Mouse (Mus musculus) gastrocnemius, postnatal 25 days (tissue): Measurements from ENCODE around the gene Mdm1. TPM values are rescaled to one million over a fixed set of nuclear protein-coding genes. Genes with fewer than 3 reads are reported as not detected.
"Not testable (repeated sequence)": the region's sequence is repeated elsewhere in the genome, so short reads cannot be mapped to it uniquely, and the experiment has no call there.

Source experiments
- DNase-seq: peaks from one replicate; pipeline ENCODE4 v3.0.0; 2022
- total RNA-seq, 2 experiments: library from RNA; stranded (reverse); gene quantifications; 1 replicate in 1 of 2; 2 replicates in 1 of 2; pipeline ENCODE4 v1.2.3; 2021

Mdm1 gene
- total RNA-seq, 2 experiments from 2014 or later: 1.5 to 2.5 TPM

DNA sequence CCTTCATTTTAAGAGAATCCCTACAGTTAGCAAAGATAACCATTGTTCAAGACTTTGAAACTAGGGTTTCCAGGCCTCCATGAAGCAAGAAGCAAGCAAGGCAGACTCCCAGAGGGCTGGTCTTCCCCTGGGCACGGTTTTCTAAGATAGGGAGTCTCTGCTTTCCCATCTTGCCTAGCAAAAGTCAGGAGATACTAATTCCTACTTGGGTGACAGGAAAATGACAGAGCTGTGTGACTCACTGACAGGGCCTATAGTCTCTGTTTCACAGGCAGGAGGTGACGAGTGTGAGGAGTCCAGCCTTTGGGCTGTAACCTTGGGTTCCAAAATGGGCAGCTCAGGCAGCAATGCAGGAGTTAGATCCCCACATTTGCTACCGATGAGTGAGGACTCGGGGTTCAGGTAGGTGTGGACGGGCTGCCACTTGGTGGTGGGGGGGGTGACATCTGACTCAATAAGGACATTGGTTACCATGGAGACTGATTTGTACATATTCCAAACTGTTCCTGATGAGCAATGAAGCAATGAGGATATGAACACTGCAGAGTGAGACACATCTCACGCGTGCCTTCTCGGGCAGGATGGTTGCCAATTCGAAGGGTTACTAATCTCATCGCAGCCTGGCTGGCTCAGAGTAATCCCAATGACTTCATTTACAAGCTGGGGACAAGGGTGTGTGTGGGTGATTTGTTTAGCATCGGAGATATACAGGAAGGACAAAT, 19.0 kb upstream of the Mdm1 start:
- no peak for DNase-seq

DNA sequence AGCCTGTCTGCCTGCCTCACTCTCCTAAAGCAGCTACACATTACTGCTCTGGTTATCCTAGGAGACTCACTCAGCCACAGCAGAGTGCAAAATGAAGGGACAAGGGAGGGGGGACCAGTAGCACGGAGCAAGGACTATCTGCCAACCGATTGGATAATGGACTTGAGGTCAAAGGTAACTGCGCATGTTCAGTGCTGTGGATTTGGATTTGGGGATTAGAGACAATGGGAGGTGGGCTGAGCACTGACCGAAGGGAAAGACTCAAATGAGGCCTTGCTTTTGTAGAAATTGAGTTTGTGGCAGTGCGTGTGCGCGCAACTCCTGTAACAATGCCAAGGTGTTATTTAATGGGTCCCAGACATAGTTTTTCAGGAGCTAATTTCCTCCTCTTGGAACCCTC, 16.4 kb upstream of the Mdm1 start:
- no peak for DNase-seq

DNA sequence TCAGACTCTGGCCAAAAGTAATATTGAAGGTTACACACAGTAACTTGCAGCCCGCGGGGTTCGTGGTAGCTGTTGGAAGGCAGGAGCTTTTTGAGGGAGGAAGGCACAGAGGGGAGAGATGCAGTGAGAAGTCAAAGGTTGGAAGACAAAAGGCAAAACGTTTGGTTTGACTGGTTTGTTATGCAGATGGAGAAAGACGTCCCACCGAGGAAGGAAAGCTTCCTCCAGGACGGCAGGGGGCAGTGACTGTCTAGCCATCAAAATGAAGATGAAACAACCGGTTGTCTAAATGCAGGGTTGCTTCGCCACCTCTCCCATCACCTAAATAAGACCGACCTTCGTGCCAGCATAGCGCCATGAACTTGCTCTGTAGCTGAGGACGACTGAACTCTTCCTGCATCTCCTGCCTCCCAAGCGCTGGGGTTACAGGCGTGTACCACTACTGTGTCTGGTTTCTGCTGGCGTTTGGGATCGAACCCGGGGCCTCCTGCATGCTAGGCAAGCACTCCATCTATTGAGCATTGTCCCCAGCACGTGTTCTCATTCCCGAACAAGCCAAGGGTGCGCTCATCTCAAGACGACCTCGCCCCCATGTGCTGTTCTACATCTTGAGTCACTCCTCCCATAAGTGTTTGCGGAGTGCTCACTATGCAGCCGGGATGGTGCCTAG, 15.7 kb upstream of the Mdm1 start:
- no peak for DNase-seq

DNA sequence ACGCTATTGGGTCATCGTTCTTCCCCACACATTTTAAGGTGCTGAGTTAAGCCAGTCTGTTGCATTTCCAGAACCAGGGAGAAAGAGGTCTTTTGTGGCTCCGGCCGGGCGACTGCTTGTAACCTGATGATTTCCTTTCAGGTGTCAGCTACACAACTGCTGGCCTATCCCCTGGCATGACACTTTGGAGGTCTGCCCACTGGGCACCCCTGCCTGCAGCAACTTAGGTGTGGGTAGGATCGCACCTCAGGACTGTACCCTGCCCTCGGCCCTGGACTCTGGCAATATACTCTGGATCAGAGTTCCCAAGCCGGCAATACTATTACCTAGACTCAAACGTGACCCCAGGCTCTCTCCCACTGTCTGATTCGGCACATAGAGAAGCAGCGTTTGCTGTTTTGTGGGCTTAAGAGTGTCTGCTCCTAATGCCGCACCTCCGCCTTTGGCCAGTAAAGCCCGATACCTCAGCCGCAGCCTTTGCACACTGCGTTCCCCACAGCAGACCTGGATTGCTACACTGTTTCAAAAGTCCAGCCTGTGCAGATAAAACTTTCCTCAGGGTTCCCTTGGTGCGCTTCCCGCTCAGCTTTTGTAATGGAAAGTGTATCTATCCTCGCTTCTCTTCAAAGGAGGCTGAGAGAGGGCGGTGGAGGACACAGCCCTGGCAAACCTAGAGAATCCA, 12.5 kb upstream of the Mdm1 start:
- no peak for DNase-seq

DNA sequence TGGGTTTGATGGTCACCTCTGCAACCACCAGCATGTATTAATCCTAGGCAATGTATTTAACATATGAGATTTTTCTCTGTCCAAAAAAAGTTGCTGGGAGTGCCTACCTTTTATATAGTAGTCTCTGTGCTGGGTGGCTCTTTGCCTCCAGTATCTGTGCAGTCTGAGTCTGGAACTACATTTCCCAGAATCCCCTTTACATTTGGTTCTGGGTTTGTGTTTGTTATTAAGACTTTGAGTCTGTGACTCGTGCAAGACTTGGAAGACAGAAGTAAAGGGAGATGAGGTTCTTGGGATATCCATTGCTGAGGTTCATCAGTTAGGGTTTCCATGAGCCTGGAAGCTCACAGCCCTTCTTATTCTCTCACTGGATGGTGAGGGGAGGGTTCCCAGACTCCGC, 11.6 kb upstream of the Mdm1 start:
- no peak for DNase-seq

DNA sequence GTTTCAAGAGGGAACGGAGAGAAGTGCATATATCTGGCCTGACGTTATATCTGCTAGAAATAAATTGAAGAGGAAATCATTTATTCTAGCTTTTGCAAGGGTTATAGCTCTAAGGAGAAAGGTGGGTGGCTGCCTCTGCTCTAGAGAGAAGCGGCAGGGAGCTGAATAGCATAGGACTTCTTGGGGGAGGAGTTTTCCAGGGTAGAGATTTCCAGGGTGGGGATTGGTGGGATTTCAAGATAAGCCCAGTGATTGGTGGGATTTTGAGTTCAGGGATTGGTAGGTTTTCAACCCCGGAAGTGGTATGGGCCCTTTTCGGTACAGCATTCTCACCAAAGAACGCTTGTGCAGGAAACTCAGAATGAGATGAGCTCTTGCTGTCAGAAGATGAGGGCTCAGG, 8.6 kb upstream of the Mdm1 start:
- DNase-seq: no peak

DNA sequence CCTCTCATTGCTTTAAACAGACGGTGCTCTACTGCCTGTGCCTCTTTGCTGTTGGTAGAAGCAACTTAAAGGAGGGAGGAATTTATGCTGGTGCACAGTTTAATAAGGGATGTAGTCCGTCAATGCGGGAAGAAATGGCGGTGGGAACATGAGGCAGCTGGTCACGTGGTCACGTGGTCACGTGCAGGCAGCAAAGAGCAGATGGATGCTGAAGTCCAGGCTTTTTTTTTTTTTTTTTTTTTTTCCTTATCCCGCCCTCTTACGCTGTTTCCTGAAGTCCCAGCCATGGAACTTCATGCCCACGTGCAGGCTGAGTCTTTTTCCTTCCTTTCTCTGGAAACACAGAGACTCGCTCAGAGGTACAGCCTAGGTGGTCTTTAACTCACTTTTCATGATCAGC, 3.1 kb upstream of the Mdm1 start:
- no peak for DNase-seq

DNA sequence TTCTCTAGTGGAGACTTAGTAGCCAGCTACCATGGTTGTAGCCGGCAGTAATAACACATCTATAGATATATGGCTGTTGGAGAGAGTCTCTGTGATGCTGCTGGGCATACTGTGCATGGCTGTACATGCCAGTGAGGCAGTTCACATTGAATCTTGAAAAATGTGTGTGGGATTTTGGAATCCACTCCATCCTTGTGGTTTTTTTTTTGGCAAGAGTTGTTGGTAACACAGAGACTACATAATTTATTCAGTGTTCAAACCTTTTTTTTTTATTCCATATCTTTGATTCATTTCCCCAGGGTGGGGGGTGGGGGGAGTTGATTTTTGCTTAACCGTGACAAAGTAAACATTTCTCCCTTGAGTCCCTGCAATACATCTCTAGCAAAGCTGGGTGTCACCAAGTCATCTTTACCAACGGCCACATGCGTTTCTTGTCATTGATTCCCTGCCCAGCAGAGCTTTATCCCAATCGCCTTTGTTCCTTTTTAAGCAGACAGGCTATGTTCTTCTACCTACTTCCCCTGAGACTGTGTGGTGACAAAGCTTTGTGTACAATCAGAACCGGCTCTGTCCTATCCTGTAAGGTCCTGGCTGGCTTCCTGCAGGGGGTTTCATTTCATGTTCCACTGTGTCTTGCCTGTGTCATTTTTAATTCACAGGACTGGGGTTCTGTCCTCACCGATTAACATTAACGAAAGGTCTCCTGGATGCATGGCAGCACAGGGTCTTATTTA, 1.6 kb upstream of the Mdm1 start:
- no peak for DNase-seq

DNA sequence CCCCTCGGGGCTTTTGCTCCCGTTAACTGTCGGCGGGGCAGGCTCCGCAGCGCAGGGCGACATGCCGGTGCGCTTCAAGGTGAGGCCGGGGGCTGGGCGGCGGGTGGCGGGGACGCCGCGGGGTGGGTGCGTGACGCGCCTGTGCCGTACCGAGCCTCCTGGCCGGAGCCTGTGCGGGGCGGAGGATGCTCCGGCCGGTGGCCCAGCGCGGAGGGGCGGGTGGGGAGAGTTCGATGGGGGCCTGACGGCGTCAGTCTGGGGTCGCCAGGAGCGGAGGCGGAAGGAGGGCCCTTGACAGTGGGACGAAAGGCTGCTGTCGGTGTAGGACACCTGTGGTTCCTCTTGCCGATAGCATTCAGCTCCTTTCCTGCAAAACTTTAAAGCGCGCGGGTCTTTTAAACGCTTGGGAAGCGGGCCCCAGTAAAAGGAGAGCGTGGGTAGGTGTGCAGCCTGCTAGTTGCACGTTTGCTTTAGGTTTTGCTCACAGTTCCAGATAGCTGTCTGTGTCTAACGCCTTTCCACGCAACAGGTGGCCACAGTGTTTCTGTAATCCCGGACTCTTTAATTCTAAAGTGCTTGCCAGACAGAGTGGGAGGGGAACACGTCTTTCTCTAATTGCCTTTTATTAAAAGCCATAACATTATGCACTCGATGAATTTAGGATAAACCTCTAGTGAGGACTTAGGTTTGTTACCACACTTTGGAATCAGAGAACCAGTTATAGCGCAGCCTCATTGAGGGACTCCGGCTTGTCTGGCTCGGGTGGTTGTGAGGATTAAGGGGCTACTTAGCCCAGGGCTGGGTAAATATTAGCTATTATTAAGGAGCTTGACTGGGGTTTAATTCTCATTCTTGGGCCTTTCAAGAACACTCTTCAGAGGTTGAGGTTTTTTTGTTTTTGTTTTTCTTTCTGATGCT, 532 bp downstream of the Mdm1 start:
- DNase-seq: no peak

DNA sequence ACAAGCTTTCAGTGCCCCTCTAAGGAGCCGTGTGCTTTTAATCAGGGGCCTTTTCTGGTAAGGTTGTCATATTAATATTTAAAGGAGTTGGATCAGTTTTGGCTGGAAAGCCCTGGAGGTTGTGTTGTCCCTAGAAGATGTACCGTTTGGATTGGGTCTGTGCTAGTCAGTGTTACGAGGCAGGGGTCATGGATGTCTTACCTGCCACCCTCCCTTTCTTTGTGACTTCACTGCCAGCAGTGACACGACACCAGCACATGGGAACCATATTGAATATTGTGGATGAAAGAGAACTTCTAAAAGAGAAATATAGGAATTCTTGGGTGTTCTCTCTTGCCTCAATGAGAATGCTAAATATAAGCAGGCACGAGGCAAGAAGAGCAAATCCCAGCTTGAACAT, 7.8 kb downstream of the Mdm1 start:
- no peak for DNase-seq

DNA sequence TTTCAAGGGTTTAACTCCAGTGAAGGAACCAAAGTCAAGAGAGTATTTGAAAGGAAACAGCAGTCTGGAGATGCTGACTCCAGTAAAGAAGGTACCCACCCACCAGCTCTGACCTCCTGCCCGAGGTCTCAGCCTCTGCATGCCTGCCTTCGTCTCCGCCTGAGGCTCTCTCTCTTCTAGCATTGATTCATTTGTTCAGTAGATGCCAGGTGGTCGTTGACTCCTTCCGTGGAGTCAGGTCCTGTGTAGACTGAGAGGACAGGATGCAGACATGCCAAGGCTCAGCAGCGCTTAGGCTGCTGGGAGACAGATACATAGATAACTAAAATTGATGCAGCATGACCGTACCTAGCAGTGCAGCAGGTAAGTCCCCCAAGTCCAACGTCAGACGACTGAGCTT, 9.3 kb downstream of the Mdm1 start:
- no peak for DNase-seq

DNA sequence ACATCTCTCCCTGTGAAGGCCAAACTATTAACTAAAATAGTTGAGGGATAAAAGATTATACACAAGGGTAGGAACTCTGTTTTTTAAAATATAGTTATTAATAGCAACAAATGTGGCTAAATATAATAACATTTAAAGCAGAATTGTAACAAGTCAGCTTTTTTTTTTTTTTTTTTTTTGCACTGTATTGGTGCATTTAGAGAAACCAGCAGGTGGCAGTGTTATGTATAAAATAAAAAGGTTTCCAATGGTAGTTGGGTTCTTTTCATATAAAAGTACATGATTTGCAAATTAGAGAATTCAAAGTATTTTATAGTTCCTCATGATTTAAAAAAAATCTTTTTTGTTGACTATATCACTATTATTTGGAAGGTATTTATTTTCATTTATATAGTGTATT, 14.3 kb downstream of the Mdm1 start:
- DNase-seq: no peak

DNA sequence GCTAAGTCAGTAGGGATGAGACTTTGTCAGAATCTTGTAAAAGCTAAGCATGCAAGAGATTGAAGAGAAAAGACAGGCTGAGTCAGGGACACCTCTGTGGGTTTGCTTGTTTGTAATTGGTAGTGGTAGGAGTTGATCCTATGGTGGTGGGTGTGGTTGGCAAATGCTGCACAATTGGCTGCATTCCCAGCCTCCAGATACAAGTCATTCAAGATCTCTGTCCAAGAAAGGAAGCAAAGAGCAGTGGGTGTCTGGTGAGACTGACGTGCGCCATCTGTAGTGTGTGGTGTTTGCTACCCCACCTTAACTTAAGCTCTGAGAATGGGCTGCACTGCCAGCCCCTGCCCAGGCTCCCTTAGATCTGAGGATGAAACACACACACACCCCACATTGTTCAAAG, 19.5 kb downstream of the Mdm1 start:
- DNase-seq: no peak

DNA sequence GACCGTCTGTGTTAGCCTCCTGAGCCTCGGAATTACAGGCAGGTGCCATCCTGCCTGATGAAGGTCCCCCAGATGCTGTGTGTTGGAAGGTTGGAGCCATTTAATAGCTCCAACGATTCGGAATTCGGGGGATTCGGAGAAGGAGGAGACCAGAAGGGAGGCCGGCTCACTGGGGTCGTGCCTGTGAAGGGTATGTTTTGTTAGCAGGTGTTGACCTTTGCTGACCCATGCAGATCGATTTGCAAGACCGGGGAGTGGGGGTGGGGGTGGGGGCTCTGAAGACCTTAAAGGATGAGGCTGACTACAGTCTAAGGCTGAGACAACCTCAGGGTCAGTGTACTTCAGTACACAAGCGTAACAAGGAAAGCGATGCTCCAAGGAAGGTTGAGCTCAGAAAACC, 27.6 kb downstream of the Mdm1 start:
- no peak for DNase-seq

DNA sequence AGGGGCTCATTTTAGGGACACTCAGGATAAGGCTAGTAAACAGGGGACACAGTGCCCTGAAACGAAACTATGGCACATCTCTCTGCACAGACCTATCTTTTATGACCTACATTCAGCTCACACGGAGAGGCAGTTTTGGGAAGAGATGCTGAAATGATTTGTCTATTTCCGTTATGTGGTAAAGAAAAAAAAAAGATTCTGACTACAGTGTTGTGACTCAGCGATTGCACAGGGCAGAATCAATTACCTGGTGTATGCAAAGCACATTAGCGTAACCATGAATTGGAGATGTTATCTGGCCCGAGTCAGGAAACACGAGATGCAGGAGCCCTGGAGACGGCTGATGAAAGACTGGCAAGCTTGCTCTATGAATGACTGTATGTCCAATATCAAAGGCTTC, 30.8 kb downstream of the Mdm1 start:
- DNase-seq: no peak

DNA sequence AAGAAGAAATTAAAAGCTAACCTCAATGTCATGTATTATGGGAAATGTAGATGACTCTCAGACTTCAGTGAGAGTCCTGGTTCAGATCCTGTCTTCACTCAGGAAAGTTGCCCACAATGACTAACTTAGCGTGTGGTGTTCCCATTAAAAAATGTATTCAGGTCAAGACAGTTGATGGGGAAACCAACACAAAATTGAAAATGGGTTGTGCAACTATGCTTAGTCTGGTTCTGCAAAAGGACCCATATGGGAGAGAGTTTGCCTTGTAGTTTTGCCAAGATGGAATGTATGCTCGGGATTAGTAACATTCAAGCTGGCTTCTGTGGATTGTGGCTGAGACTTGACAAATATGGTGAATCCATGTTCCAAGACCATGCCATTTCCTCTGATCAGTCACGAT, 31.3 kb downstream of the Mdm1 start:
- DNase-seq: no peak

DNA sequence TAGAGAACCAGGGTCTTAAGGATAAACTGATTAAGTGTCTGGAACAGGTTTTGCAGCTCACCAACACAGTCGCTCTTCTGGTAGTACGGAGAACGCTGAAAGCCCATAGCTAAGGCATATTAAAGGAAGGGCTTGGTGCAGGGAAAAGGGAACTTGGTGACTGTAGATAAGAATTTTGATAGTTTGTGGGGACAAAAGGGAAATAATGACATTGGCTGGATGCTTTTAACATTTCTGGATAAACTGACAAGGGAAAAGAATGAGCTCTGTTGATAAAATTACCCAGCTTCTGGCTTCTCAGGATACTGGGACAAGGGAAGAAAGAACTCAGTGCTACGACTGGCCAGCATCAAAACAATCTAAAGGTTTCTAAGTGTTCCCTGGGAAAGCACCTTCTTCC, 33.9 kb downstream of the Mdm1 start:
- not testable (repeated sequence) for DNase-seq

DNA sequence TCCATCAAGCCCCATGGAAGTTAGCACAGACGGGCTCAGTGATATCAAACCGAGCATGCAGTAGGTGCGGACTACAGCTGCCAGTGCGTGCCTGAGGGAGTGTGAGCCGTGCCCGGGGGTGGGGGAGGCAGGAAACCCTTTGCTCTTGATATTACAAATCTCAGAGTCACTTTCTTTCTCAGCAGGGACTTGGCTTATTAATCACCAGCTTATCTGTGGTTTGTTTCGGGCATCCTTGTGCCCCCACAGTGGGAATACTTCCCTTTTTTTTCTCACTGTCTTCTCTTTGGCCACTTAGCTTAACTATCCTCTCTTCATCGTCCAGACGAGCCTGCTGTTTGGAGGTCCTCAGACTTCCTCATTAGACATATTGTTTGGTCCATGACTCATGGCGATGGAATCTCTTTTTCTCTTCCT, 37.1 kb downstream of the Mdm1 start:
- no peak for DNase-seq

DNA sequence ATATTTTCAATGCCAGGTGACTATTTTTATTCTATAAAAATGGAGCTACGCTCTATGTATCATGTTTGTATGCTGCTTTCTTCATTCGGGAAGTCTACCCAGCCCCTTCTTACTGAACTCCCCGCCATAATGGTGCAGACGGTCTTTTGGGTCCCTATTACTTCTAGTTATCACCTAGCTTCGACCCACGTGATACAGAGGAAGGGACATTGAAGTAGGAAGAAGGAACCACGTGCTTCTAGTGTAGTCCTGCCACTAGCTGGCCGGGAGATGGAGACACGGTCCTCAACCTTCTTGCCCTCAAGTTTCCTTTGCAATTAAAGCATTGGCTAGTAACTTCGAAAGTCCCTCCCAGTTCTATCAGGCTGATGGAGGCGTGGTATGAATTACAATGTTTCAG, 37.7 kb downstream of the Mdm1 start:
- no peak for DNase-seq

DNA sequence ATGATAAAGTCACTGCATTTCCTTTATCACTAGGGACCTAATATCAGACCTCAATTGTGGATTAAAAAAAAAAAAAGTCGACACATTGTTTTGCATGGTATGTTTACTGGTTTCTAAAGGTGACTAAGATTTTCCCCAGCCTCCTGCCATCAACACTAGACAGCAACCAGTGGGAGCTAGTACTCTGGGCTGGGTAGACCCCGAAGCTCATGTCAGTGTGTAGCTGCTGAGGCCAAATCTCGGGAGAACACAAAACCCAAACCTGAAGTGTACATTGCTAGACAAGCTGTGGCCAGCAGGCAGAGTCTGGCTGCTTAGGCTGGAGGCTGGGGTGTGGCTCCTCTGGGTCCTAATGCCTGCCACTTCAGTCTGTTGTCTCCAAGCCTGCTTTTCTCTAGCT, 53.5 kb downstream of the Mdm1 start:
- DNase-seq: not testable (repeated sequence)

DNA sequence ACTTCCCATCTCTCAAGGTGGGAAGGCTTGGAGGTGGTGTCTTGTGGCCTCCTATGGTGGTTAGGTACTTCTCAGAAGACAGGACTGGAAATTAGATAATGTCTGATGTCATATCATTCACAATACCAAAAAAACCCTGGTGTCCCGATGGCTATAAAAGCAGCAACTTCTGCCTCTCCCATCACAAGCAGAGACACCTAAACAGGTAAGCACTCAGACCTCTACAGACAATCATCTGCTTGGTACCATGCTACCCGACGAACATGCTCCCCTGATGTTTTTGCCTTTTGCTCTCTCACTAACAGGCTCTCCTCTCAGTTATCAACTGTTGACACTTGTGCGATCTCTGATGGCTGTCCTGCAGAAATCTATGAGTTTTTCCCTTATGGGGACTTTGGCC, 63.0 kb downstream of the Mdm1 start, which contains the start of gene Il22:
Il22 (plus strand) TSS at position 301 of the 400 bp plus-strand sequence.
- DNase-seq: no peak
